Mouse (Mus musculus) lung, adult 2 months (tissue): ENCODE data around the gene Tspo2. TPM values are rescaled to one million over a fixed set of nuclear protein-coding genes. Genes with fewer than 3 reads are reported as not detected.
A peak's percentile ranks its signal among the peaks of the same experiment; 100 is the strongest.
"Not testable (repeated sequence)": the region's sequence is repeated elsewhere in the genome, so short reads cannot be mapped to it uniquely, and the experiment has no call there.

Experiments used
- DNase-seq: peaks from one replicate; pipeline ENCODE4 v3.0.0; 2022
- H3K4me1 ChIP-seq: fragments of 200-500 bp; 2 replicates; pipeline ENCODE4 v1.6.1; 2011; ENCODE audit warnings: low read length; ENCODE audit not compliant: control insufficient read depth, insufficient read depth
- H3K4me3 ChIP-seq: fragments of 200-500 bp; replicated peaks from 2 replicates; pipeline ENCODE3; 2011; ENCODE audit warnings: low read depth, mild to moderate bottlenecking, control low read depth, low read length; ENCODE audit errors: extremely low read depth
- CTCF ChIP-seq: fragments of 200-500 bp; IDR thresholded peaks from 2 replicates; pipeline ENCODE4 v1.5.1; 2011; ENCODE audit warnings: mild to moderate bottlenecking, low read length, control low read depth; ENCODE audit not compliant: insufficient read depth
- POLR2A ChIP-seq: fragments of 200-500 bp; IDR thresholded peaks from 2 replicates; pipeline ENCODE4 v1.6.1; 2011; ENCODE audit warnings: low read depth, mild to moderate bottlenecking, control low read depth, low read length, borderline replicate concordance; ENCODE audit errors: extremely low read depth
- WGBS: fragments of 180-500 bp; shearing (Covaris S2); methylation state at CpG from one replicate; pipeline ENCODE4 v1.1.7; 2018; 5-methylcytosine and 5-hydroxymethylcytosine counted together
- polyA plus RNA-seq: library from polyadenylated mRNA; depleted of rRNA; stranded (reverse); fragments of >200 nt; gene quantifications from 2 replicates; pipeline ENCODE4 v1.2.3, GENCODE M21; 2012

Tspo2 gene
- polyA plus RNA-seq, 1 experiment = 0.24 TPM

DNA sequence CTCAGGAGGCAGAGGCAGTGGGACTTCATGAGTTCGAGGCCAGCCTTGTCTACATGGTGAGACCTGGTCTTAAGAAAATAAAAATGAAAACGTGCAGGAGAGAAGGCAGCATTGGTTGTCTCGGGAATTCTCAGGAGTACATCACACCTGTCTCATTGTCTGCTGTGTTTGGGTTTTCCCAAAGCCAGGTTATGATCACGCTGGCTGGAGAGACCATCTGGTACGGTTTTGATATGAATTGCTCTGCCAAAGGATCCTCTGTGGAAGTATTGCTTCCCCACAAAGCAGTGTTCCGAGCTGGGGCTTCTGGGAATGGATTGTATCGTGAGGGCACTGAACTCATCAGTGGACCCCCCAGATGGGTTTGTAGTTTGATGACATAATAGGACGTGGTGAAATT lies 24.1 kb upstream of the Tspo2 start:
- Histone ChIP-seq H3K4me1 (no peaks in the 10 kb centered on the region), H3K4me3 (no peak overlapping the region)
- no peak for TF ChIP-seq CTCF
- TF ChIP-seq POLR2A = no peak
- WGBS = 78% methylated on average over 8 of the region's 8 CpGs
- DNase-seq = no peak

DNA sequence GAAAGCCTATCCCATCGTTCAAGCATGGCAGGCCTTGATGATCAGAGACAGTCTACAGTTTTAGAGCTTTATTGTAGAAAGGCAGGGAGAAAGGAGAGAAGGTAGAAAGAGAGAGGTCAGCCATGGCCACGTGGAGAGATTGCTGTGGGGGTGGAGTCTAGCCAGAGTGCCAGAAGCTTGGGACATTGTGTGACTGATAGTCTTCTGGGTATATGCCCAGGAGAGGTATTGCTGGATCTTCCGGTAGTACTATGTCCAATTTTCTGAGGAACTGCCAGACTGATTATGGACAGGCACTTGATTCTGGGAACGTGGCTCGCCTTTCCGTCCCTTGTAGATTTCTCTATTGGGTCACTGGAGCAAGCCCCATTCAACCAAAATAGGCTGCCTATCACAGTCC lies 23.0 kb upstream of the Tspo2 start:
- H3K4me1 ChIP-seq, DNase-seq, H3K4me3 ChIP-seq: not testable (repeated sequence)
- WGBS = 80% methylated on average over 6 of the region's 6 CpGs

DNA sequence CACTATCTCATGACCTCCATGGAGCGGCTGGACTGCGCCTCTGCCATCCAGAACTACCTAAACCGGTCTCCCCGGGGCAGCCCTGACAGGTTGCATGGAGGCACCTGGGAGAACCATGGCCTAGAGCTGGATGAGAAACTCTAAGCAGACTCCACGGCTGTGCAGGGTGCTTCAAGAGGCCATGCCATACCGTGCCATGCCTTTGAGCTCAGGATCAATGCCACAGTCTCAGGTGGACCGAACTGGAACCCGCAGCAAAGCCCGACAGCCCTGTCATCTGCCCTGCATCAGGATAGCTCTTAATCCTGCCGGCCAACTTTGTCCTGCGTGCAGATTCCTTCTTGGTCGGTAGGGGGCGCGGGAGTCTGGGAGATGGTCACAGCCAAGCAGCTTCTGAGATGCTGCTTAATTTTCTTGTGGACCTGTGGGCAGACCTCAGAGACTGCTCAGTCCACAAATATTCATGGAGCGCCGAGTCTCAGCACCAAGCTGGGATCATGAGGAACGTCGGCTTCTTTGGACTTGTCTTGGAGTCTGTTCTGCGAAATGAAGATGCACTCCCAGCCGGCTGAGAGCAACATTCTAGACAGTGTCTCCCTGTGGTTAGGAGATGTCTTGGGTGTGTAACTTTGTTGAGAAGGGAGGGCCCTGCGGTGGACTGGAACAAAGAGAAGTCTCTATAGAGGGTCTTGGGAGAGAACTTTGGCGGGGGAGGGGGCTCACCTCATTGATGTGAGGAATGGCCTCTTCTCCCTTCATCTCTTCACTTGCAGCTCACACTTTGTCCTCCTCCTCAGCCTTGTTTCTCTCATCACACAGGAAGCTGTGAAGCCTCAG lies 16.3 kb upstream of the Tspo2 start:
- 6% methylated on average over 22 of the region's 22 CpGs for WGBS
- H3K4me1 ChIP-seq = no peaks in the 10 kb centered on the region
- no peak overlapping the region for H3K4me3 ChIP-seq
- peak; percentile 78 for DNase-seq
- TF ChIP-seq POLR2A (no peak), CTCF (peak; percentile 78)

DNA sequence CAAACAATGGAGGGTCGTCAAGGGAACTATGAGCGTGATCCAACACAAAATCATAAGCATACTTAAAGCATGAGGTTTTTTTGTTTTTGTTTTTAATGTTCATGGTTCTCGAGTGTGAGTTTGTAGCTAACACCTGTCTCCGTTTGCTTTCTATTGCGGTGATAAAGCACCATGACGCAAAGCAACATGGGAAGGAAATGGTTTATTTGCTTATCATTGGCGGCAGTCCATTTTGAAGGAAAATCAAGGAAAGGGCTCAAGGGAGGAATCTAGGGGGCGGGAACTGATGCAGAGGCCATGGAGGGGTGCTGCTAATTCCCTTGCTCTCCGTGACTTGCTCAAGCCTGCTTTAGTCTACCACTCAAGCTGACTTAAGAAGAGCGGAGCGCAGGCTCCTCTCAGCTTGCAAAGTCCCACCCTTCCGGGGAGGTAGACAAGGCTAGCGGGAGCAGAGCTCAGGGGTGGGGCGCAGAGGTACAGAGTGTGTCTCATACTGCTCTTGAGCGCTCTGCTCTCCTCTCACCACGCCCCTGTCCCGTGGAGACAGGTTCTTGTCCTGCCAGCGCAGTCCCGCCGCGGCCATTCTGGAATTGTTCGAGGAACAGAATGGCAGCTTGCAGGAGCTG lies 15.6 kb upstream of the Tspo2 start:
- 22% methylated on average over 22 of the region's 22 CpGs for WGBS
- TF ChIP-seq POLR2A (no peak), CTCF (no peak)
- Histone ChIP-seq H3K4me3 (peak overlapping the region; percentile 4), H3K4me1 (no peaks in the 10 kb centered on the region)
- DNase-seq = no peak

DNA sequence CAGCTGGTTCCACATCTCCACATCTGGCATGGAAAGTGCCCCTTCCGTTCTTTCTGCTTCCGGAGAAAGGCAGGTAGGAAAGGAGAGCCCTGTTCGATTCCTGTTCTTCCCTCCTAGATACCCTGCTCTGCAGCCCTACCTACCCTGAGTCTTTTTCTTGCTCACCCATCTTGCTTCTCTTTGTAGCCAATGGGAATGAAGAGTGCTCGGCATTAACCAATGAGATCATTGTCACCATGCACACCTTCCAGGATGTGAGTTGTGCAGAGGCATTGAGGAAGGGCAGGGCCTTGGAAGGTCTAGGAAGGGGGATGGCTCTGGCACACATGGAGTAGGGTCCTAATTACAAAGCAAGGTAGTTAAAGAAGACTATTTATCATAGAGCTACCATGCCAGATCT lies 12.1 kb upstream of the Tspo2 start:
- 90% methylated on average over 4 of the region's 4 CpGs for WGBS
- TF ChIP-seq POLR2A (no peak), CTCF (no peak)

DNA sequence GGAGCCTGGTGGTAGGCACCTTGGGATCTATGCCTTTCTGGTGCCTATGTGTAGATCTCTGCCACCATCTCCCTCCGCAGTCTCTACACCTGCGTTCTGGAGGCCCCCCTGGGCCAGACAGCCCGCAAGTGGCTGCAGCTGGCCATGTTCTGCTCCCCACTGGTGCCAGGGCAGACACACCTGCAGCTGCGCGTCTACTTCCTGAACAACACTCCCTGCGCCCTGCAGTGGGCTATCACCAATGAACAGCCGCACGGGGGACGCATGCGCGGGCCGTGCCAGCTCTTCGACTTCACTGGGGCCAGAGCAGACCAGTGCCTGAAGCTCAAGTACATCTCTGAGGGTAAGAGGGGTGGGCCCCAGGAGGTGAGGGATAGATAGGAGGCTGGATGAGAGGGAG lies 10.8 kb upstream of the Tspo2 start:
- no peak for DNase-seq
- Histone ChIP-seq H3K4me3 (no peak overlapping the region), H3K4me1 (no peaks in the 10 kb centered on the region)
- TF ChIP-seq CTCF = no peak
- TF ChIP-seq POLR2A = no peak
- 88% methylated on average over 13 of the region's 13 CpGs for WGBS

More for the DNA sequence above, 12.1 kb upstream of the Tspo2 start:
- H3K4me1 ChIP-seq = no peaks in the 10 kb centered on the region
- no peak for DNase-seq
- H3K4me3 ChIP-seq = no peak overlapping the region

DNA sequence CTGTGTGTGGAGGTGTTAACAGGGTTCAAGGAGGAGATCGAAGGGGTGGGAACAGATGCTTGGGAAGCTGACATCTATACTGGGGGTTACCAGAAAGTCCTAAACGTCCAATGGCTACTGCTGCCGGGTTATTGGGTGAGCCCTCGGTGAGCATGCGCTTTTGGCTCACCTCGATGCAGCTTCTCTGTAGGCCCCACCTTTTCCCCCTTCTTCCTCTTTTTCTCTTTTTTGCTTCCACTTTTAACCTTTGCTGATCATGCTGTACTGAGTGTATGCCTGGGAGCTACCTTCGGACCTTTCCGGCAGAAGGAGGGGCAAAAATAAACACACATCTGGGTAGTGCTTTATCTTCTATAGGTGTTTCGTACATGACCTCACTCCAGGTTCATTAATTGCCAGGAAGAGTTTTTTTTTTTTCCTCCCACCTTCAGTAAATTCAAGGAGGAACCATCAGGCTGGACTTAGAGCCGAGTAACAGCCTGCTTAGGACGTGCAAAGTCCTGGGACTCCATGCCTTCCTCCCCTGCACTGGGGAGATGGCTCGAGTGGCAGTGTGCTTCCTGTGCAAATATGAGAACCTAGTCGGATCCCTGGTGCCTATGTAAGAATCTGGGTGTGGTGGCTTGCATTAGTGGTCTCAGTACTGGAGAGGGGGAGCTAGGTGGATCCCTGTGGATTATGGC lies 6.8 kb upstream of the Tspo2 start:
- no peaks in the 10 kb centered on the region for H3K4me1 ChIP-seq
- TF ChIP-seq POLR2A (no peak), CTCF (no peak)
- no peak for DNase-seq
- WGBS = 48% methylated on average over 13 of the region's 13 CpGs
- H3K4me3 ChIP-seq = no peak overlapping the region

DNA sequence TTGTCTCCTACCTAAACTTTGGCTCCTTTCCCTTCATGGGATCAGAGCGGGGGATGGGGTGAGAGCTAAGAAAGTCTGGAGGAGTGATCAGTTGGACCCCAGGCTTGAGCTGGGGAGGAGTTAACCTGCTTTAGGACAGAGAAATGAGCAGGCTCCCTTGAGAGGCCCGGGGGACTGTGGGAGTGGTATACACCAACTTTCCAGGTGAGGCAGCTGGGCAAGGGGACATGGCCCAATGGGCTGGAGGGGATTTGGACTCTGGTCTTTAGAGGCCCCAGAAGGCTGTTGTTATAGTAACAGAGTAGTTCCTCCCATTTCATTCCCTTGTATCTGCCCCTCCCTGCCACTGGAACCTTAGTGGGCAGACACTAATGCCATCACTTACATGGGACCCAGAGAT lies 4.6 kb upstream of the Tspo2 start:
- H3K4me3 ChIP-seq = no peak overlapping the region
- 91% methylated on average over 2 of the region's 2 CpGs for WGBS
- no peak for TF ChIP-seq POLR2A
- TF ChIP-seq CTCF = no peak
- H3K4me1 ChIP-seq = no peaks in the 10 kb centered on the region
- no peak for DNase-seq

DNA sequence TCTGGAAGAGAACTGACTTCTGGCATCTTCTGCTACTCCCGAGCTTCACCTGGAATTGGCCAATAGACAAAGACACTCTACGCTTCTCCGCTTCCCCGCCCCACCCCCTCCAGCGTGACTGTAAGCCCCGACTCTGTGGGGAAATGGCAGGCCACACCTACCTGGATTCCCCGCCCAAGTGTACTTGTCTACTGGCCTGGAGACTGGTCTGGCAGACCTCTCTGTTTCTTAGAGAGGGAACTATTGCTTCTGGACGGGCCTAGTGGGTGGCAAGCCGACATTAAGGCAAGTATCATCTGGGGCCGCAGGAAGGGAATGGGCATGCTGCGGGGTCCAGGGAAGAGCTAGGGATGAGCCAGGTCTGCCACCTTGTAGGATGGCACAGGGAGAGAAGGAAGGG lies 3.4 kb upstream of the Tspo2 start, which contains the start of gene Unc5cl:
TSS of gene Unc5cl (plus strand) at position 214 of the 400 bp plus-strand sequence.
- Histone ChIP-seq H3K4me1 (no peaks in the 10 kb centered on the region), H3K4me3 (no peak within 1 kb of the TSS)
- TF ChIP-seq CTCF (no peak), POLR2A (no peak)
- WGBS = 53% methylated on average over 11 of the region's 11 CpGs
- DNase-seq = peak; percentile 26
